ENCODE assay signal across 11 mouse cellular contexts in genomic region chr12:109397175-109398058, GRCm38 (mm10). TPM values are rescaled to one million over a fixed set of nuclear protein-coding genes. Genes with fewer than 3 reads are reported as not detected.
DNase-seq lines count a peak whose midpoint lies in the region; ATAC-seq and TF ChIP-seq lines count a peak whose summit lies in the region.
"Had no signal": no experiment of that assay in that cellular context is flagged by ENCODE, and none has a peak within 500 bp of the region (broad histone marks: within the 10 kb centered on the region; RNA-seq: fewer than 3 reads in every experiment).

No protein-coding gene starts in this region.

- peaks cover 17% of the 10 kb centered on the region for H3K4me1 ChIP-seq in hindbrain, postnatal 0 days (ENCODE audit: insufficient read depth, low read length)
- peaks cover 38% of the 10 kb centered on the region for H3K4me1 ChIP-seq in hindbrain, embryonic 16.5 days (ENCODE audit: control insufficient read depth, insufficient read depth, low read depth, low read length)

- H3K4me3 ChIP-seq in hindbrain, postnatal 0 days (ENCODE audit: low read length) = no peak overlapping the region
- H3K4me3 ChIP-seq in hindbrain, embryonic 16.5 days (ENCODE audit: low read length) = no peak overlapping the region
- H3K4me3 ChIP-seq: midbrain, embryonic 13.5 days had no signal

- H3K27ac ChIP-seq in hindbrain, postnatal 0 days = no peak overlapping the region
- no peak overlapping the region for H3K27ac ChIP-seq in hindbrain, embryonic 16.5 days (ENCODE audit: low read depth, low read length)
- H3K27ac ChIP-seq: midbrain, embryonic 13.5 days had no signal

- intact Hi-C loops in left cerebral cortex, postnatal 10 days (cut with DNase I) = loop anchor here (5.0 to 10.0 kb wide), 2 partner anchors 330 to 443 kb away; partner anchors contain the start of gene Begain

- TF ChIP-seq CTCF in hindbrain, postnatal 0 days (IDR thresholded peaks at IDR 0.05; ENCODE audit: low read depth) = peak; percentile 31; the same call in 1 of the 2 replicates

- peaks cover 5% of the 10 kb centered on the region; the same call in 1 of the 2 replicates for H3K27me3 ChIP-seq in hindbrain, postnatal 0 days (ENCODE audit: insufficient read depth, low read length)
- H3K27me3 ChIP-seq in hindbrain, embryonic 16.5 days (replicated peaks; ENCODE audit: control insufficient read depth, insufficient read depth, low read length) = no peaks in the 10 kb centered on the region

- 39% methylated on average over 11 of the region's 12 CpGs for WGBS in hindbrain, postnatal 0 days
- WGBS in hindbrain, embryonic 16.5 days = 36% methylated on average over 12 of the region's 12 CpGs

- H3K4me2 ChIP-seq in hindbrain, postnatal 0 days (ENCODE audit: low read depth, low read length) = no peak overlapping the region
- no peak overlapping the region for H3K4me2 ChIP-seq in hindbrain, embryonic 16.5 days (ENCODE audit: low read length)
- H3K4me2 ChIP-seq: midbrain, embryonic 13.5 days had no signal

- ATAC-seq in hindbrain, postnatal 0 days = no peak
- no peak for ATAC-seq in hindbrain, embryonic 16.5 days
- ATAC-seq: CD4-positive, CD25-positive, alpha-beta regulatory T cell, adult 4 months; midbrain, embryonic 13.5 days had no signal

- H3K9me3 ChIP-seq in hindbrain, postnatal 0 days (ENCODE audit: low read length) = no peaks in the 10 kb centered on the region
- no peaks in the 10 kb centered on the region for H3K9me3 ChIP-seq in hindbrain, embryonic 16.5 days (ENCODE audit: control insufficient read depth, low read length)
- H3K9me3 ChIP-seq: midbrain, embryonic 13.5 days had no signal

- peak; percentile 56 for DNase-seq in embryo, embryonic 9.5 days (ENCODE audit: extremely low spot score)
- no peak for DNase-seq in embryo, embryonic 11 days
- peak; percentile 51 for DNase-seq in hindbrain, postnatal 0 days (ENCODE audit: low spot score)
- peak; percentile 45 for DNase-seq in retina, embryonic 14.5 days (ENCODE audit: low spot score)
- no peak for DNase-seq in retina, postnatal 1 day
- DNase-seq in frontal cortex, postnatal 14 days (ENCODE audit: low spot score in 2 of 2) = no peak
- no peak for DNase-seq in left cerebral cortex, postnatal 10 days (ENCODE audit: extremely low spot score in 1 of 2, low spot score in 2 of 2)
- DNase-seq: heart, adult 18-20 months had no signal

- H3K36me3 ChIP-seq in hindbrain, postnatal 0 days (ENCODE audit: insufficient read depth, low read length) = no peaks in the 10 kb centered on the region
- no peaks in the 10 kb centered on the region for H3K36me3 ChIP-seq in hindbrain, embryonic 16.5 days (ENCODE audit: control insufficient read depth, insufficient read depth, low read length)
- H3K36me3 ChIP-seq: midbrain, embryonic 13.5 days had no signal

- H3K9ac ChIP-seq in hindbrain, postnatal 0 days (replicated peaks; ENCODE audit: low read length) = no peak overlapping the region
- no peak overlapping the region for H3K9ac ChIP-seq in hindbrain, embryonic 16.5 days (ENCODE audit: low read depth, low read length)
- H3K9ac ChIP-seq: midbrain, embryonic 13.5 days had no signal

RNA-seq across cellular contexts. Expression of gene Dlk1, which starts 55.2 kb away (rescaled TPM):
- 28.8 and 47.7 TPM in 2 replicates for total RNA-seq in hindbrain, postnatal 0 days (2014; rRNA removed)
- polyA plus RNA-seq in hindbrain, postnatal 0 days (2015; fragmentation: Nextera tagmentation; extraction: Ambion mirVana) = 33.0 and 34.6 TPM in 2 replicates
- 57.7 and 84.8 TPM in 2 replicates for polyA plus RNA-seq in hindbrain, embryonic 16.5 days (2015; fragmentation: Nextera tagmentation; extraction: Ambion mirVana)
- total RNA-seq in left cerebral cortex, postnatal 10 days (2021) = 1 to 10 TPM; 2.1 to 2.9 TPM
- polyA plus RNA-seq: CD4-positive, CD25-positive, alpha-beta regulatory T cell, adult 4 months had no signal

Comparison
In these comparisons a context has a peak if more than half of its experiments do, and no peak if none do; other contexts are left out.
1. DNase-seq: peak in embryo, embryonic 9.5 days (single experiment), hindbrain, postnatal 0 days (single experiment) and retina, embryonic 14.5 days (single experiment); none in embryo, embryonic 11 days (single experiment), retina, postnatal 1 day (single experiment), frontal cortex, postnatal 14 days (0 of 2) and left cerebral cortex, postnatal 10 days (0 of 2).